Mouse (Mus musculus) G1E (cell line): Measurements from ENCODE around the gene Ncoa4.
A peak's percentile ranks its signal among the peaks of the same experiment; 100 is the strongest.

Source experiments
- CTCF ChIP-seq: IDR thresholded peaks from 2 replicates; pipeline ENCODE4 v1.5.1; 2012; ENCODE audit warnings: low read depth, low read length, inconsistent platforms, mixed read lengths
- GATA1 ChIP-seq: IDR thresholded peaks from 2 replicates; pipeline ENCODE4 v1.6.1; 2012; ENCODE audit warnings: borderline replicate concordance, low read length, inconsistent platforms, mixed read lengths
- GATA2 ChIP-seq: IDR thresholded peaks from 2 replicates; pipeline ENCODE4 v1.6.1; 2012; ENCODE audit warnings: low read depth, low read length, inconsistent platforms, borderline replicate concordance
- POLR2AphosphoS5 ChIP-seq: IDR thresholded peaks from 2 replicates; pipeline ENCODE4 v1.6.1; 2012; ENCODE audit warnings: low read depth, low read length, inconsistent platforms; ENCODE audit not compliant: insufficient replicate concordance
- TAL1 ChIP-seq: conservative IDR thresholded peaks from 2 replicates; pipeline ENCODE4 v1.6.1; 2012; ENCODE audit warnings: low read depth, low read length, inconsistent platforms, mixed read lengths

DNA sequence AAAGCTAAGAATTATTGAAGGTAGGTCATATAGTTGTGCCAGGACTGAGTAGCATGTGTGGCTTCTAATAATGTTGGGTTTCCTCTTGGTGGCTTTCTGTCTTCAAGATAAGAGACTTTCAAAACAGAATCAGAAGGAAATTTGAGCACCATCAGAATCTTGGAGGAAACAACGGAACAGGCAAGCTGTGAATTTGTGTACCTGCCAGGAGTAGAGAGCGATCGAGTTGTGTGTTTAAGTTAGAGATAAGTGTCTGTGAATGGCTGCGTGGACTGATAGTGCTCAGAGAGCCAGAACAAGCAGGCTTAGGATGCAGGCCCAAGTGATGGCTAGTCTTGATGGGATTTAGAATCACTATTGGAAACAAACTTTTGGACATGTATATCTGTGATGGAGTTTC lies 27.8 kb upstream of the Ncoa4 start:
- no peak for TF ChIP-seq CTCF
- TF ChIP-seq GATA1: no peak
- TF ChIP-seq TAL1: peak; percentile 57
- no peak for TF ChIP-seq POLR2AphosphoS5
- no peak for TF ChIP-seq GATA2
